Mouse (Mus musculus): Measurements from ENCODE around the gene Cit. TPM values are rescaled to one million over a fixed set of nuclear protein-coding genes. Genes with fewer than 3 reads are reported as not detected.

Gene Cit
- polyA plus RNA-seq, 1 experiment: 19.0 TPM

GRCm38 (mm10) chr5:116023251-116023661, 178.2 kb downstream of the Cit start:
- Histone ChIP-seq H3K27ac (ENCODE audit: control insufficient read depth, insufficient read depth, low read depth, low read length) (no peak overlapping the region), H3K27me3 (ENCODE audit: control insufficient read depth, insufficient read depth, low read length) (no peaks in the 10 kb centered on the region), H3K4me3 (ENCODE audit: control insufficient read depth, low read depth, low read length) (no peak overlapping the region), H3K4me1 (ENCODE audit: control insufficient read depth, insufficient read depth, low read length) (peaks cover 10% of the 10 kb centered on the region), H3K36me3 (ENCODE audit: control insufficient read depth, insufficient read depth, low read length) (no peaks in the 10 kb centered on the region)
- TF ChIP-seq CTCF (IDR thresholded peaks at IDR 0.05; ENCODE audit: control insufficient read depth, insufficient read depth, insufficient replicate concordance, low read depth, low read length) (no peak), POLR2A (IDR thresholded peaks at IDR 0.05; ENCODE audit: control insufficient read depth, low read depth, low read length) (no peak)

DNA sequence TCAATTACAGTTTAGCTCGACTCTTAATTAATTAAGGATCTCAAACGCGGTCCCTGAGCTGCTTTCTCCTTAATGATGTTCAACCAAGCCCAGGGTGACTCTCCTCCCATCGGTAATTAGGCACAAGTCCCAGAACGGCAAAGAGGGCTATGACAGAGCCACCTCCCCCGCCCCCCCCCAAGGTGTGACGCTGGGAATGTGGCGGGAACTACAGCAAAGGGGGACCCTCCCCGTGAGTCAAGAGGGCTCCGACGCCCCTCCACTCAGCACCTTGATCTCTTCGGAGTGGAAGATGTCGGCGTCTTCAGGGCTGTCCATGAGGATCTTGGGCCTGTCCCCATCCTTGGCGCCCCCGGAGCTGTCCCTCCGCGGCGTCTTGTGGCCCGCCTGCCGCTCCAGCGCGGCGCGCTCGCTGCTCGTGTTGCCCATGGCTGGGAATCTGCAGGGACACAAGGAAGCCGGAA, 178.8 kb downstream of the Cit start:
- peaks cover 10% of the 10 kb centered on the region for H3K4me1 ChIP-seq (ENCODE audit: control insufficient read depth, insufficient read depth, low read length)
- H3K27me3 ChIP-seq (ENCODE audit: control insufficient read depth, insufficient read depth, low read length): no peaks in the 10 kb centered on the region
- H3K27ac ChIP-seq (ENCODE audit: control insufficient read depth, insufficient read depth, low read depth, low read length): peak overlapping the region; percentile 74; the same call in 1 of the 2 replicates
- TF ChIP-seq CTCF (IDR thresholded peaks at IDR 0.05; ENCODE audit: control insufficient read depth, insufficient read depth, insufficient replicate concordance, low read depth, low read length) (no peak), POLR2A (IDR thresholded peaks at IDR 0.05; ENCODE audit: control insufficient read depth, low read depth, low read length) (no peak)
- no peaks in the 10 kb centered on the region for H3K36me3 ChIP-seq (ENCODE audit: control insufficient read depth, insufficient read depth, low read length)
- H3K4me3 ChIP-seq (ENCODE audit: control insufficient read depth, low read depth, low read length): peak overlapping the region; percentile 92

DNA sequence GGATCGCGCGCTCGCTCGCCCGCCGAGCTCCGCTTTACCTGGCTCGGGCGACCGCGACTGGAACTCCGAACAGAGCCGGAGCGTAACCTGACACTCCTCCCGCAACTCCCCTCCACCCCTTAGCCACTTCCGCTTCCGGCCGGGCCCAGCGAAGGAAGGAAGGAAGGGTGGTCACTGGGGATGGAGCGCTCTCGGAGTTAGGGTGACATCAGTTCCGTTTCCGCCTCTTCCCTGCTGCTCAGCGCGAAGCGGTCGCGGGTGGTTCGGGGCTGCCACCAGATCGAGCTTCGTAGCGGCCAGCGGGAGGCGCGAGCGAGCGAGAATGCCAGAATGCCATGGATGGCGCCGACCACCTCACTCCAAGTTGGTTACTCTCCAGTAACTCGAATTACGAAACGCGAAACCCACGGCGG, 179.3 kb downstream of the Cit start, which contains the start of gene Prkab1:
Gene Prkab1 (minus strand): TSS at position 182 of the 413 bp plus-strand sequence.
- TF ChIP-seq POLR2A (IDR thresholded peaks at IDR 0.05; ENCODE audit: control insufficient read depth, low read depth, low read length) (peak; percentile 61; the same call in 1 of the 2 replicates), CTCF (IDR thresholded peaks at IDR 0.05; ENCODE audit: control insufficient read depth, insufficient read depth, insufficient replicate concordance, low read depth, low read length) (peak; percentile 20; the same call in 1 of the 2 replicates)
- Histone ChIP-seq H3K27ac (ENCODE audit: control insufficient read depth, insufficient read depth, low read depth, low read length) (peak within 1 kb of the TSS; percentile 74), H3K4me1 (ENCODE audit: control insufficient read depth, insufficient read depth, low read length) (peaks cover 10% of the 10 kb centered on the region), H3K4me3 (ENCODE audit: control insufficient read depth, low read depth, low read length) (peak within 1 kb of the TSS; percentile 92), H3K27me3 (ENCODE audit: control insufficient read depth, insufficient read depth, low read length) (no peaks in the 10 kb centered on the region), H3K36me3 (ENCODE audit: control insufficient read depth, insufficient read depth, low read length) (no peaks in the 10 kb centered on the region)

DNA sequence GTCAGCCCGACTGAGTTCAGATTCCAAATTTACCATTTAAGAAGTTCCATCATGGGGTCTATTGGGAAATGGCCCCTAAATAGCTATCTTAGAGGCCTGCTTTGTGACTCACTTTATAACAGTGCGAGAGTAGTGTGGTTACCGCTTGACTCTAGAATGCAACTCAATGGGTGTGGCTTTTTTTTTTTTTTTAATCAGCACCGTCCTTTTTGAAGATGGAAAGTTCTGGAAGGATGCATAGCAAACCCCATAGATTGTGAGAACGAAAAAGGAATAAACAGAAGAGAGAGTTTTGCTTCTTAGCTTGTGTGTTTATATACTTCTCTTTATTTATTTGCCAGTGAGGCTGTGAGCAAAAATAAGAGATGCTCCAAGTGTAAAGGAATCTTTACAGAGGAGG, 181.0 kb downstream of the Cit start:
- H3K36me3 ChIP-seq (ENCODE audit: control insufficient read depth, insufficient read depth, low read length): no peaks in the 10 kb centered on the region
- TF ChIP-seq POLR2A (IDR thresholded peaks at IDR 0.05; ENCODE audit: control insufficient read depth, low read depth, low read length): no peak
- TF ChIP-seq CTCF (IDR thresholded peaks at IDR 0.05; ENCODE audit: control insufficient read depth, insufficient read depth, insufficient replicate concordance, low read depth, low read length): no peak
- peaks cover 10% of the 10 kb centered on the region for H3K4me1 ChIP-seq (ENCODE audit: control insufficient read depth, insufficient read depth, low read length)
- H3K27me3 ChIP-seq (ENCODE audit: control insufficient read depth, insufficient read depth, low read length): no peaks in the 10 kb centered on the region
- H3K4me3 ChIP-seq (ENCODE audit: control insufficient read depth, low read depth, low read length): no peak overlapping the region
- no peak overlapping the region for H3K27ac ChIP-seq (ENCODE audit: control insufficient read depth, insufficient read depth, low read depth, low read length)

DNA sequence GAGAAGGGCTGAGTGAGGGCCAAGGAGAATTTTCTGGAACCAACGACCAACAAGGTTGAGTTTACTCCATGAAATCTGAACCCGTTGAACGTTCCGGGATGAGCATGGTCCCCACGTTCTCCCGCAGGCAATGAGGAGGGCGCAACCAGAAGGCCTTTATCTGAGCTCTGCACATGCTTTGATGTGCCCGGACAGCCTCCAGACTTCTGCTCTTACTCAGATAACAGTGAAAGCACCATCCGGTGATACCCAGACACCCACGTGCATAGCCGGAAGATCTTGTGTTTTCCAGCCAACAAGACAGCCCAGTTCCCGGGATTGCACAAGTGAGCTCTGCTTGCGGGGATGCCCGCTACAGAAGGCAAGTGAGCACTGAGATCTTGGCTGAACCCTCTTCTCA, 181.5 kb downstream of the Cit start:
- H3K36me3 ChIP-seq (ENCODE audit: control insufficient read depth, insufficient read depth, low read length): no peaks in the 10 kb centered on the region
- H3K4me3 ChIP-seq (ENCODE audit: control insufficient read depth, low read depth, low read length): no peak overlapping the region
- no peaks in the 10 kb centered on the region for H3K27me3 ChIP-seq (ENCODE audit: control insufficient read depth, insufficient read depth, low read length)
- peaks cover 10% of the 10 kb centered on the region for H3K4me1 ChIP-seq (ENCODE audit: control insufficient read depth, insufficient read depth, low read length)
- TF ChIP-seq CTCF (IDR thresholded peaks at IDR 0.05; ENCODE audit: control insufficient read depth, insufficient read depth, insufficient replicate concordance, low read depth, low read length) (no peak), POLR2A (IDR thresholded peaks at IDR 0.05; ENCODE audit: control insufficient read depth, low read depth, low read length) (no peak)
- H3K27ac ChIP-seq (ENCODE audit: control insufficient read depth, insufficient read depth, low read depth, low read length): no peak overlapping the region

DNA sequence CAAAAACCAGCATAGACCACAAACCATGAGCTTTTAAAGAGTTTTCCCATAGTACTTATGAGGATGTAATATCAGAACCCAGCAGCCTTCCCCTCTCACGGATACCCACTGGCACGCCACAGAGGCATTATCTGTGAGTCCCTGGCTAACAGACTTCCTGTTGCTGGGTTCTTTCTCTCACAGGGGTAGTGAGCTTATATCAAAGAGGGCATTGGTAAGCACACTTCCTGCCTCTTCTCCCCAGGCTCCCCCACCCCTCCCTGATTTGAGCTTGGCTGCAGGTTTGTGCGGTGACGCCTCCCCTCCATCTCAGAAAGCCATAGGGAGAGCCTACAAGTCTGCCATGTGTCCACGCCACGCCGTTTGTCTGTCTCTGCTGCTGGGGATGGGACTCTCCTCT, 184.0 kb downstream of the Cit start:
- Histone ChIP-seq H3K36me3 (ENCODE audit: control insufficient read depth, insufficient read depth, low read length) (no peaks in the 10 kb centered on the region), H3K4me1 (ENCODE audit: control insufficient read depth, insufficient read depth, low read length) (peaks cover under 1% of the 10 kb centered on the region; the same call in 1 of the 2 replicates), H3K4me3 (ENCODE audit: control insufficient read depth, low read depth, low read length) (no peak overlapping the region), H3K27ac (ENCODE audit: control insufficient read depth, insufficient read depth, low read depth, low read length) (no peak overlapping the region), H3K27me3 (ENCODE audit: control insufficient read depth, insufficient read depth, low read length) (no peaks in the 10 kb centered on the region)
- TF ChIP-seq CTCF (IDR thresholded peaks at IDR 0.05; ENCODE audit: control insufficient read depth, insufficient read depth, insufficient replicate concordance, low read depth, low read length): no peak
- TF ChIP-seq POLR2A (IDR thresholded peaks at IDR 0.05; ENCODE audit: control insufficient read depth, low read depth, low read length): no peak

DNA sequence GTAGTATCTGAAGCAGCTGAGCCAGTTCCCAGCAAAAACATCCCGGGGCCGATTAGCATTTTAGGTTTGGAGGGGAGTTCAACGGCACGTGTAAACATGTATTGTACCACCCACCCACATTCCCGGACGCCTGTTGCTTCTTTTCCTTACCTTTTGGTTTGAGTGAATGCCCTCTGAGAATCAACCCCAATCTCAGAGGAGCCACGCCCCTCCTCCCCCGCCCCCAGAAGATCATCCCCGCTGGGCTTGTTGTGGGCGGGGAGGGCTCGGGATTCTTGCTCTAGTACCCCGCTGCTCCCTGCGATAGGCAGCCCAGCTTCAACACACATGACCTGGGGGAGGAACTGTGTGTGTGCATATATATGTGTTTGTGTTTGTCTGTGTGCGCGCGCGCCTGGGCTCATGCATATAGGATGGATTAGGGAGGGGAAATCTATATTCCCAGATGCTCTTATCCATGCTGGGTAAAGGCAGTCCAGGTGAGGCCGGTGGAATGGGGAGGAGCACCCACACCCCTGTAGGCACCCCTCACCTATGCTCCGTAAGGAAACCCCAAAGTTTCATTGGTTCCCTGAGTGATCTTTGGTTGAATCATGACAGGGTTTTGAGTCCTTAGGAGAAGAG, 185.6 kb downstream of the Cit start:
- TF ChIP-seq POLR2A (IDR thresholded peaks at IDR 0.05; ENCODE audit: control insufficient read depth, low read depth, low read length) (no peak), CTCF (IDR thresholded peaks at IDR 0.05; ENCODE audit: control insufficient read depth, insufficient read depth, insufficient replicate concordance, low read depth, low read length) (no peak)
- Histone ChIP-seq H3K36me3 (ENCODE audit: control insufficient read depth, insufficient read depth, low read length) (no peaks in the 10 kb centered on the region), H3K27me3 (ENCODE audit: control insufficient read depth, insufficient read depth, low read length) (no peaks in the 10 kb centered on the region), H3K4me3 (ENCODE audit: control insufficient read depth, low read depth, low read length) (no peak overlapping the region), H3K27ac (ENCODE audit: control insufficient read depth, insufficient read depth, low read depth, low read length) (no peak overlapping the region), H3K4me1 (ENCODE audit: control insufficient read depth, insufficient read depth, low read length) (no peaks in the 10 kb centered on the region; the same call in 1 of the 2 replicates)

All from testis, adult 2 months (tissue).